Mouse (Mus musculus) brown adipose tissue, adult 24 weeks (tissue): ENCODE measurements at regions not wholly inside any gene's neighbourhood (a gene's known extent, or its start where the extent isn't known, plus 50 kb on each side); places are given as distances from the start of the nearest gene placed in this dataset.

Source experiments
- H3K27ac ChIP-seq: fragments of 200-500 bp; replicated peaks from 2 replicates; pipeline ENCODE4 v1.5.1; 2012; ENCODE audit warnings: low read depth, mild to moderate bottlenecking, low read length
- H3K4me1 ChIP-seq: fragments of 200-500 bp; 2 replicates; pipeline ENCODE4 v1.6.1; 2012; ENCODE audit warnings: low read length, mixed read lengths; ENCODE audit not compliant: control insufficient read depth, insufficient read depth, insufficient read length
- H3K4me3 ChIP-seq: fragments of 200-500 bp; 2 replicates; pipeline ENCODE4 v1.5.1; 2012; ENCODE audit warnings: low read depth, mild to moderate bottlenecking, low read length, moderate library complexity; ENCODE audit not compliant: insufficient read depth

DNA sequence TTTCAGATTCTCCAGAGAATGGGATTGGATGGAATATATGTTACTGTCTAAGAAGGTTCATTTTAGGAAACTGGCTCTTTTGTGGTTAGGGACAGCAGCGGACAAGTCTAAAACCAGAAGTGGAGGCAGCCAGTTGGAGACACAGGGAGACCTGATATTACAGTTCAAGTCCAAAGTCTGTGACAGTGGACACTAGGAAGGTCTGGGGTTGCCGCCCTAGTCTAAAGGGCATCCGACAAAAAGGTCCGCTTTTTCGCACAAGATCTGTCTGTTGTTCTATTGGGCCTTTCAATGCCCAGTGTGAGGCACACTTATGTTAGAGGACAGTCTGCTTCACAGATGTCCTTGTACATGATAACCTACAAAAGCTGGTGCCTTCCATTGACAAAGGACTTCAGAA is 152.9 kb upstream of the Mpped2 start:
- H3K4me1 ChIP-seq: no peaks in the 10 kb centered on the region

DNA sequence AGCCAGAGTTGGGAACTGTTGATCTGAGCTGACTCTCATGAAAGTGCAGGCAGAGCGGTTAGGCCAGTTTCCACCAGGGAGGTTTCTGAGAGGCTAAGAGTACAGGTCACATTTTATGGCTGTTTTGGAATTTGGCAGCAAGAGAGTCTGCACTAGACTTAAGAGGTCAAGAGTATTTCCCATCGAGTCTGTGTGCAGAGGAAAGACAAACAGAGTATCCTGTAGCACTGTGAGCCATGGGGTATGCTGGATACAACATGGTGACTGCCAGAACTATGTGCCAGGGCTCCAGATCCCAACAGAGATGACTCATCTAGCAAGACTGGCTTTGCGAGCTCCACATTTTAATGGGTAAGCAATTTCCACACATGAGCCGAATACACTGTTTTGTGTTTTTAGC is 146.0 kb upstream of the Mpped2 start:
- no peak overlapping the region for H3K27ac ChIP-seq
- no peaks in the 10 kb centered on the region for H3K4me1 ChIP-seq

More for the DNA sequence above, 152.9 kb upstream of the Mpped2 start:
- no peak overlapping the region for H3K4me3 ChIP-seq
- no peak overlapping the region for H3K27ac ChIP-seq

DNA sequence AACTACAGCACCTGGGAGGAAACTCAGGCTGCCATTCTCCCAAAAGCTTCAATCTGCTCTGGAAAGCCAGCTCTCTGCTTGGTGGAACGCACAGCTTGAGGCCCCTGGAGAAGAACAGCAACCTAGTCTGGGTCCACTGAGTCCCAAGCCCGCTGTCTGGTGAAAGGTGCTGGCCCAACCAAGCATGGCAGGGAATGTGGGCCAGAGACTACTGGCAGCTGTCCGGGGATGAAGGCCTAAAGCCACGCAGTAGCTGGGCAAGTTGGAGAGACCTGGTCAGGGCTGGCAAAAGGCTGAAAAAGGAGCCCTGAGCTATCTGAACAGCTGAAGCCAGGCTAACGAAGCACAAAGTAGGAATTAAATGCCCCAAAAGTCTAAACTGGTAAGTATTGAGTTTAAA is 139.4 kb upstream of the Mpped2 start:
- no peaks in the 10 kb centered on the region for H3K4me1 ChIP-seq
- no peak overlapping the region for H3K4me3 ChIP-seq
- H3K27ac ChIP-seq: peak overlapping the region; percentile 52

More for the DNA sequence above, 146.0 kb upstream of the Mpped2 start:
- no peak overlapping the region for H3K4me3 ChIP-seq

DNA sequence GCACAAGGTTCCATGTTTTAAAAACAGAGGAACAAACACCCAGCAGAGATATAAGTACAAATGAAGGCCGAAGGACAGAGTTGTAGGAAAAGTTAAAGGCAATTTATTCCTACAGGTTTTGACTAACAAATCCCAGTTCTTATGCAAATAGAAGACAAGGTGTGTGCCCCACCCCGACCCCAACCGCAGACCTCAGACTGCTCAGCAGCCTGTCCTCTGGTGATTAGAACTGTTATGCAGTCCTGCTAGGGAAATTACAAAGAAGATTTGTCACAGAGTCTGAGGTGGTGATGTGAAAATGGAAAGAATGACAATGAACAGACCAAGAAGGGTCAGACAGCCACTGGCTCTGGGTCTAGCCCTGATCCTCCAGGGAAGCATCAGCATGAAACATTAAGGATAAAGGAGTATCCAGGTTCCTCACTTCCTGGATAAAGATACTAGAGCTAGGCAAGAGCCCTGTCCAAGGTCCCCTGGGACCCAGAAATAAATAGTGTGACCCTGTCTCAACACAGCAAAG is 131.4 kb upstream of the Mpped2 start:
- Histone ChIP-seq H3K4me3 (no peak overlapping the region), H3K4me1 (no peaks in the 10 kb centered on the region), H3K27ac (no peak overlapping the region)

DNA sequence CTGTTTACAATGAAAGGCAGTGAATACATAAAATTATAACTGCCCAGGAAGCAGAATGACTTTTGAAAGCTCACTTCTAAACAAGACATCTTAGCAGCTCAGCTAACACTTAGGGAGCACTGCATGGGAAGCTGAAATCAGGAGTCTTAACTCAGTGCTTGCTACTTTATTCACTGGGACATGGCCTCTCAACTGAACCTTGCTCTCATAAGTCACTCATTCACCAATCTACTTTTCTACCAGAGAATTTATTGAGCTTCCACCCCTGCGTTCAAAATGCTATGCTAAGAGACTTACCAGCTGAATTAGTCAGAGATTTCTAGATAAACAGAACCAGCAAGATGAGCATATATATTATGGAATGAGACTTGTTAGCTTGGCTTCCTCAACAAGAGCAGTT is 122.8 kb upstream of the Mpped2 start:
- H3K4me3 ChIP-seq: no peak overlapping the region
- no peak overlapping the region for H3K27ac ChIP-seq
- H3K4me1 ChIP-seq: no peaks in the 10 kb centered on the region

DNA sequence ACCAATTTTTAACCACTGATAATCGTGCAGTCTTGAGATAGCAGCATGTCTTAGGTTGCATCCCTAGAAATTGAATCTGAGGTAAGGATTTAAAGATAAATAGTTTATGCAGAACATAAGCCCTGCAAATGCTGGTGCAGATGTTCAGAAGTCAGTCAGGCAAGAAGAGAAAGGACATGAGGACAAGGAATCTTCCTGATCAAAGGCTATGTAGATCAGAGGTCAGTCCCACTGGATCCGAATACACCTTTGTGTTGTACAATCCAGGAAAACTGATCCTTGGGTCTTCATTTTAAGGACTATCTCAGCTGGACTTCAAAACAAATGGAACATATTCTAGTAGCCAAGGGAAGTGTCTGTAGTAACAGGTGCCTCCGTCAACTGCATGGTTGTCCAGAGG is 121.7 kb upstream of the Mpped2 start:
- Histone ChIP-seq H3K4me3 (no peak overlapping the region), H3K27ac (no peak overlapping the region), H3K4me1 (no peaks in the 10 kb centered on the region)

DNA sequence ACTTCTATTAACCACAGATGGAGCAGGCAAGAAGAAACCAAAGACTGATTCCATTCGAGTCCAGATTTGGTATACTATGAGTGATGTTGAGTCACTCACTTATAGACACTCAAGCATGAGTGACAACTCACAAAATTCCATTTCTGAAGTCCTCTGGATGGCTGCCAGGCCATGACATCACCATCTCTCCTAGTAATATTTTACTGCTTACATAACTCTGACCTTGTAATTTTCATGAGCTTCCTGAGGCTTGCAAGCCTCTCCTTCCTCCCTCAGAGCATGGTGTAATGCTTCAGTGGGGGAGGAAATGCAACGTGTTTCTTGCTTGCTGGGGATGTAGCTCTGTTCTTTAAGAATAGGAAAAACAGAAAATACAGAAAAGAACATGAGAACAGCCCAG is 121.2 kb upstream of the Mpped2 start:
- H3K4me1 ChIP-seq: no peaks in the 10 kb centered on the region; the same call in 1 of the 2 replicates
- H3K27ac ChIP-seq: no peak overlapping the region
- no peak overlapping the region for H3K4me3 ChIP-seq

DNA sequence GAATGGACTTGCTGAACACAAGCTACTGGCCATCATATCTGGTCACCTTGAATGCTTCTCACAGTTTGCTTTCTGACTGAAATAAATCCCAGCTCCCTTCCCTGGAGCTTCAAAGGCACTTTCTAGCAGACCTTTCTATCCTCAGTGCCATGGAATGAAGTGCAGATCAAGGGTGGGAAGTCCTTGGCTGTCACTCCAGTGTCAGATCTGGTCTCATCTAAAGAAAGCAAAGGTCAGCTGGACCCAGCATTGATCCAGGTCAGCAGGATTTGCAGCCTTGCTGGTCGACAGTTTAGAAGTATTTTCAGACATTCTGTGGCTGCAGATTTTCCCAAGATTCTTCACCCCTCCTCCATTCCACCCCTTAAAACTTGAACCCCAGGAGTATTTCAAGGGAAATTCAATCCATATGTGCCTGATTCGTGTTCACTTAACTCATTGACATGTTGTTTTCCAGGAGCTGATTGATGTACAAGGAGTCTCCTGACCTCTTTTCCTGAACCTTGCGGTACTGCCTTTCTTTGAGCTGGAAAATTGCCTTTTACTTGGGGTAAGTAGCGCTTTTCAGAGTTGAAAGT is 116.2 kb upstream of the Mpped2 start:
- no peak overlapping the region for H3K4me3 ChIP-seq
- no peak overlapping the region for H3K27ac ChIP-seq
- no peaks in the 10 kb centered on the region; the same call in 1 of the 2 replicates for H3K4me1 ChIP-seq

DNA sequence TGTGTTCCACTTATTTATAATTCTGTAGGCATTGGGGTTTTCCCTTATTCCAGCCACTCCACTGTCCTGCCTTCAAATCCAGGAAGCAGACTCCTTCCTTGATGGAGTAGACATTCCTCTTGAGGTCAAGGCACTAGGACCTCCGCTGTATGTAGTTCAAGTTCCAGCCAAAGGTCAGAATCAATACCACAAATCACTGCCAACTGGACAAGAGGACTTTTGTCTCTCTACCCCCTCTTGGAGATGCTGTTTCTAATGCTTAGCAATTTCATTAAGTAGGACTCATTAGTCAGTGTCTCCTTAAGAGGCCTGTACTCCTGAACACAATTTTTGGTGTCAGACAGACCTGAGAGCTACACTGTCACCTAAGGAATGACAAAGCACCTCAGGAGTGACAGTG is 115.0 kb upstream of the Mpped2 start:
- H3K27ac ChIP-seq: no peak overlapping the region
- no peaks in the 10 kb centered on the region; the same call in 1 of the 2 replicates for H3K4me1 ChIP-seq
- H3K4me3 ChIP-seq: no peak overlapping the region

DNA sequence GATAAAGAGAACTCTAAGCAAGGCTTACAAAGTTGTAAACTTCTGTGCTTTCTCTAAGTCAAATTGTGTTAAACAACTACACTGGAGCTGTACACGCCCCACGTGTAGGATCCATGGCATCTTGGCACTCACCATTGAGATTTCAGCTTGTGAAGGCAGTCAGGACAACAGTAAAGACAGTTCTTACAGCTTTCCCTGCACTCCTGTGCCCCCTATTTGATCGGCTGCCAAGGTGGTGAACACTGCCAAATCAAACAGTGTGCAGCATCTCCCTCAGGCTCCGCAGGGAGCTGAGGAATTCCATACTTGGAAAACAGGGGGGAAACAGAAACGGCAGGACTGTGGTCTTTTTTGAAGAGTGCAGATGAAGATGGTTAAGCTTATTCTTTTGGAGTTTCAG is 112.4 kb upstream of the Mpped2 start:
- H3K27ac ChIP-seq: no peak overlapping the region
- no peaks in the 10 kb centered on the region; the same call in 1 of the 2 replicates for H3K4me1 ChIP-seq
- H3K4me3 ChIP-seq: no peak overlapping the region

DNA sequence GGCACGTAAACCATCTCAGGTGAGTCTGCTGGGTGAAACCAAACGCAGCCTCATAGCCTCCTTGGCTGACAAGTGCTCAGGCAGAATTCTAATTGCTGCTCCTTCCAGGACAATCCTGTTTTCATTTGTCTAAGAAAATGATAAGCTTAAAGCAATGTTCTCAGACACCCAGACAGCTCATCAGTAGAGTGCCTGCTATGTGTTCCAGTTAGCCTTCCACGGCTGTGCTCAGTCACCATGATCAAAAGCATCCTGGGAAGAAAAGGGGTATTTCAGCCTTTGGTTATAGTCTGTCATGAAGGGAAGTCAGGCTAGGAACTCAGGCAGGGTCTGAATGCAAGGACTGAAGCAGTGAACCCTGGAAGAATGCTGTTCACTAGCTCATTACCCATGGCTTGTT is 71.8 kb upstream of the Mpped2 start:
- no peak overlapping the region for H3K27ac ChIP-seq
- no peak overlapping the region for H3K4me3 ChIP-seq
- H3K4me1 ChIP-seq: no peaks in the 10 kb centered on the region

DNA sequence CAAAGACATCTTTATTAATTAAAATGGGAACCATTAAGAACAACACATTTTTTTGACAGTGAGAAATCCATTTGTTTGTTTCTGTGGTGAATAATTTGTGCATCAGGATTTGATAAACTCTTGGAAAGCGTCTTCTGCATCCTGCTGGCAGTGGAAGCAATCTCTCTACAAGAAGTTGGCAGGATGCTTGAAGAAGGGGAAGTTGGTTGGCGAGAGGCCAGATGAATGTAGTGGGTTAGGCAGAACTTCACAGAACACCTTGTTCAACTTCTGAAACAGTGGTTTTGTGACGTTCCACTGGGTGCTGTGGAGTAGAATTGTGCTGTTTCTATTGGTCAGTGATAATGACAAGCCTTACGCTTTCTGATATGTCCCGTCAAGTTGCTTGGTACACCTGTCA is 70.7 kb upstream of the Mpped2 start:
- no peak overlapping the region for H3K27ac ChIP-seq
- no peak overlapping the region for H3K4me3 ChIP-seq
- no peaks in the 10 kb centered on the region for H3K4me1 ChIP-seq

DNA sequence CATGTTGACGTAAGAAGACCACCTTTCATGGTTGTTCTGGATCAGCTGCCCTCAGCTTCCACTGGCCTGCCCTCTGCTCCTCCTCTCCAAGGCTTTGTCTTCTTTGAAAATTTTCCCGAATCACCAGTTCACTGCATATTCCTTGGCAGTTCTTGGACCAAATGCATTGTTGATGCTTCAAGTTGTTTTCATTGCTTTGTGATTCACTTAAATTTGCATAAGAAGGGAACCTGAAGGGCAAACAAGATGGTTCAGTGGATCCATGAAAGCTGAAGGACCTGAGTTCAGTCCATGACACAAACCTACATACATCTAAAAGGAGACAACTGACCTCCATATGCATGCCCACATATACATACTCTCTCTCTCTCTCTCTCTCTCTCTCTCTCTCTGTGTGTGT is 69.4 kb upstream of the Mpped2 start:
- H3K4me1 ChIP-seq: no peaks in the 10 kb centered on the region
- no peak overlapping the region for H3K4me3 ChIP-seq
- H3K27ac ChIP-seq: no peak overlapping the region

DNA sequence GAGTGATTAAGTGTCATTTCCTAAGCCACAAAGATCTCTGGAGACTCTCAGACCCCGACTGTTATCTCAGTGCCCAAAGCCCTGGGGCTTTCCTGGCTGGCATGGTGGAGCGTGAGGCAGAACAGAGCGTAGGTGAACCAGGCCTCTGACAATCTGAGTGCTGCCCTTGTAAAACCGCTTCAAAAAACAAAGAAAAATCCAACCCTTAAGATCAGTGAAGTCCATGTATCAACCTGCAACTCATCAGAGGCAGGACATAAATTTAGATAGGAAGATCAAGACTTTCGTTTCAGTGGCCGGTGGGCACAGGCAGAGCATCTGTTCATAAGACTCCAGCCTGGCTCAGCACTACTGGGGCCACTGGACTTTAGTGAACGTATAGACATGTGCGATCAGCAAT is 61.1 kb upstream of the Mpped2 start:
- no peak overlapping the region for H3K4me3 ChIP-seq
- no peaks in the 10 kb centered on the region for H3K4me1 ChIP-seq

More for the DNA sequence above, 61.1 kb upstream of the Mpped2 start:
- no peak overlapping the region for H3K27ac ChIP-seq
